Mouse (Mus musculus) forebrain, embryonic 15.5 days (tissue): Measurements from ENCODE around the gene Sec61g. TPM values are rescaled to one million over a fixed set of nuclear protein-coding genes. Genes with fewer than 3 reads are reported as not detected.
"Not testable (repeated sequence)": the region's sequence is repeated elsewhere in the genome, so short reads cannot be mapped to it uniquely, and the experiment has no call there.

Source experiments
- ATAC-seq: fragments of 200-750 bp; cut with Nextera tagmentation; replicated peaks from 2 replicates; pipeline ENCODE4 v1.8.0; 2017; ENCODE audit warnings: mild to moderate bottlenecking, moderate TSS enrichment, moderate library complexity
- H3K27ac ChIP-seq: fragments of 300-500 bp; sonication (generic); replicated peaks from 2 replicates; pipeline ENCODE4 v1.5.1; 2015; ENCODE audit warnings: mild to moderate bottlenecking, inconsistent platforms
- H3K27me3 ChIP-seq: fragments of 300-500 bp; sonication (generic); 2 replicates; pipeline ENCODE4 v1.6.1; 2015; ENCODE audit warnings: inconsistent platforms
- H3K36me3 ChIP-seq: fragments of 300-500 bp; sonication (generic); 2 replicates; pipeline ENCODE4 v1.6.1; 2015; ENCODE audit warnings: mild to moderate bottlenecking, inconsistent platforms
- H3K4me1 ChIP-seq: fragments of 300-500 bp; sonication (generic); 2 replicates; pipeline ENCODE4 v1.6.1; 2015; ENCODE audit warnings: inconsistent platforms
- H3K4me2 ChIP-seq: fragments of 300-500 bp; sonication (generic); replicated peaks from 2 replicates; pipeline ENCODE4 v1.6.1; 2015; ENCODE audit warnings: mild to moderate bottlenecking, inconsistent platforms
- H3K4me3 ChIP-seq: fragments of 300-500 bp; sonication (generic); 2 replicates; pipeline ENCODE4 v1.5.1; 2015; ENCODE audit warnings: mild to moderate bottlenecking, inconsistent platforms
- H3K9ac ChIP-seq: fragments of 300-500 bp; sonication (generic); replicated peaks from 2 replicates; pipeline ENCODE4 v1.6.1; 2015; ENCODE audit warnings: mild to moderate bottlenecking, inconsistent platforms
- H3K9me3 ChIP-seq: fragments of 300-500 bp; sonication (generic); 2 replicates; pipeline ENCODE4 v1.6.1; 2016; ENCODE audit warnings: inconsistent platforms
- WGBS: fragments of 180-500 bp; shearing (Covaris S2); methylation state at CpG from one replicate; pipeline ENCODE4 v1.1.7; 2015; ENCODE audit warnings: mixed read lengths; 5-methylcytosine and 5-hydroxymethylcytosine counted together
- polyA plus RNA-seq: library from polyadenylated mRNA; unstranded; fragments of >200 nt; fragmentation: Nextera tagmentation; extraction: Ambion mirVana; gene quantifications from 2 replicates; pipeline ENCODE4 v1.2.1, GENCODE M21; 2015

Sec61g gene
- polyA plus RNA-seq, 1 experiment from 2014 or later: 25.3 TPM

GRCm38 (mm10) chr11:16515081-16515480 is 6.8 kb upstream of the Sec61g start:
- H3K27me3 ChIP-seq, ATAC-seq, H3K36me3 ChIP-seq, H3K4me3 ChIP-seq, H3K4me2 ChIP-seq, H3K4me1 ChIP-seq, H3K27ac ChIP-seq, H3K9me3 ChIP-seq, H3K9ac ChIP-seq: not testable (repeated sequence)
- WGBS: 96% methylated on average over 16 of the region's 16 CpGs

- ATAC-seq, H3K27me3 ChIP-seq, H3K4me3 ChIP-seq, H3K36me3 ChIP-seq, H3K4me2 ChIP-seq, H3K9ac ChIP-seq, H3K9me3 ChIP-seq, H3K4me1 ChIP-seq, H3K27ac ChIP-seq: not testable (repeated sequence)
- 66% methylated on average over 23 of the region's 23 CpGs for WGBS
Measured at GRCm38 (mm10) chr11:16514221-16514620, 5.9 kb upstream of the Sec61g start.

GRCm38 (mm10) chr11:16507385-16508051 is 766 bp downstream of the Sec61g start:
- Histone ChIP-seq H3K9ac (peak overlapping the region; percentile 94), H3K9me3 (no peaks in the 10 kb centered on the region), H3K4me3 (peak overlapping the region; percentile 71), H3K4me2 (peak overlapping the region; percentile 74), H3K4me1 (peaks cover 20% of the 10 kb centered on the region), H3K27me3 (no peaks in the 10 kb centered on the region), H3K27ac (peak overlapping the region; percentile 96), H3K36me3 (peaks cover 24% of the 10 kb centered on the region)
- 5% methylated on average over 26 of the region's 26 CpGs for WGBS
- ATAC-seq: no peak

GRCm38 (mm10) chr11:16505999-16506398 is 2.3 kb downstream of the Sec61g start:
- no peaks in the 10 kb centered on the region for H3K9me3 ChIP-seq
- H3K9ac ChIP-seq: no peak overlapping the region
- no peak overlapping the region for H3K4me2 ChIP-seq
- peaks cover 35% of the 10 kb centered on the region for H3K36me3 ChIP-seq
- ATAC-seq: no peak
- 99% methylated on average over 6 of the region's 6 CpGs for WGBS
- H3K27ac ChIP-seq: no peak overlapping the region
- no peaks in the 10 kb centered on the region for H3K27me3 ChIP-seq
- peaks cover 20% of the 10 kb centered on the region for H3K4me1 ChIP-seq
- H3K4me3 ChIP-seq: no peak overlapping the region

GRCm38 (mm10) chr11:16503150-16503549 is 5.1 kb downstream of the Sec61g start:
- Histone ChIP-seq H3K36me3 (peaks cover 46% of the 10 kb centered on the region), H3K4me2 (no peak overlapping the region), H3K4me1 (peaks cover 14% of the 10 kb centered on the region), H3K4me3 (no peak overlapping the region), H3K9me3 (no peaks in the 10 kb centered on the region), H3K27ac (no peak overlapping the region), H3K9ac (no peak overlapping the region), H3K27me3 (no peaks in the 10 kb centered on the region)
- no peak for ATAC-seq
- WGBS: 91% methylated on average over 5 of the region's 5 CpGs

- WGBS: 92% methylated on average over 3 of the region's 3 CpGs
- no peak for ATAC-seq
- Histone ChIP-seq H3K4me2 (no peak overlapping the region), H3K36me3 (peaks cover 46% of the 10 kb centered on the region), H3K9me3 (no peaks in the 10 kb centered on the region), H3K4me3 (no peak overlapping the region), H3K9ac (no peak overlapping the region), H3K27me3 (no peaks in the 10 kb centered on the region), H3K4me1 (peaks cover 14% of the 10 kb centered on the region), H3K27ac (no peak overlapping the region)
Measured at GRCm38 (mm10) chr11:16502744-16503143, 5.5 kb downstream of the Sec61g start.

GRCm38 (mm10) chr11:16498756-16499680 is 9.3 kb downstream of the Sec61g start:
- Histone ChIP-seq H3K27me3 (no peaks in the 10 kb centered on the region), H3K4me3 (no peak overlapping the region), H3K36me3 (peaks cover 29% of the 10 kb centered on the region), H3K27ac (no peak overlapping the region), H3K9me3 (no peaks in the 10 kb centered on the region), H3K4me1 (no peaks in the 10 kb centered on the region), H3K4me2 (no peak overlapping the region), H3K9ac (no peak overlapping the region)
- ATAC-seq: 0 out of 2 replicates have a peak, but pooled peaks have one; percentile 35
- 27% methylated on average over 1 of the region's 1 CpGs for WGBS

Other genes starting within 250 kb of the Sec61g start
- gene Egfr, start 243.7 kb upstream of the Sec61g start, polyA plus RNA-seq: 2.5 and 2.9 TPM in 2 replicates